Mouse (Mus musculus) MEL (cell line): ENCODE data around the gene Lrrc49. TPM values are rescaled to one million over a fixed set of nuclear protein-coding genes. Genes with fewer than 3 reads are reported as not detected.

Experiments used
- DNase-seq: peaks from one replicate; pipeline ENCODE4 v3.0.0; 2011; ENCODE audit warnings: low read depth, low spot score
- H3K27ac ChIP-seq: 2 replicates; pipeline ENCODE4 v1.5.1; 2012; ENCODE audit warnings: low read depth, mild to moderate bottlenecking, control low read depth, low read length, moderate library complexity; ENCODE audit not compliant: control insufficient read depth
- H3K27me3 ChIP-seq, 2 experiments: fragments of 150-350 bp in 1 of 2; sonication (generic) in 1 of 2; 2 replicates each; pipeline ENCODE4 v1.6.1; 2012; ENCODE audit warnings: low read length in 2 of 2, mild to moderate bottlenecking in 2 of 2, improper control_type of control experiment in 1 of 2, moderate library complexity in 1 of 2; ENCODE audit not compliant: insufficient read depth in 2 of 2, control insufficient read depth in 1 of 2
- H3K36me3 ChIP-seq, 2 experiments: 2 replicates each; pipeline ENCODE4 v1.6.1; 2012 to 2014; ENCODE audit warnings: low read length in 2 of 2, improper control_type of control experiment in 1 of 2, inconsistent platforms in 1 of 2, mild to moderate bottlenecking in 1 of 2; ENCODE audit not compliant: insufficient read depth in 2 of 2, control insufficient read depth in 1 of 2
- H3K4me1 ChIP-seq, 2 experiments: fragments of 150-350 bp in 1 of 2; sonication (generic) in 1 of 2; 2 replicates each; pipeline ENCODE4 v1.6.1; 2012; ENCODE audit warnings: low read length in 2 of 2, improper control_type of control experiment in 1 of 2, mild to moderate bottlenecking in 1 of 2; ENCODE audit not compliant: insufficient read depth in 2 of 2, control insufficient read depth in 1 of 2
- H3K4me3 ChIP-seq, 2 experiments: fragments of 150-350 bp in 1 of 2; sonication (generic) in 1 of 2; 2 replicates each; pipeline ENCODE4 v1.5.1; 2012; ENCODE audit warnings: low read depth in 2 of 2, low read length in 2 of 2, mild to moderate bottlenecking in 2 of 2, moderate library complexity in 2 of 2, control low read depth in 1 of 2, improper control_type of control experiment in 1 of 2; ENCODE audit not compliant: control insufficient read depth in 1 of 2, insufficient read depth in 1 of 2
- H3K79me2 ChIP-seq: 2 replicates; pipeline ENCODE4 v1.6.1; 2012; ENCODE audit warnings: mild to moderate bottlenecking, low read length, moderate library complexity; ENCODE audit not compliant: control insufficient read depth, poor library complexity, insufficient read depth
- H3K9ac ChIP-seq: 2 replicates; pipeline ENCODE4 v1.6.1; 2012; ENCODE audit warnings: low read depth, mild to moderate bottlenecking, control low read depth, low read length, moderate library complexity; ENCODE audit not compliant: control insufficient read depth, poor library complexity, severe bottlenecking
- H3K9me3 ChIP-seq: fragments of 150-350 bp; sonication (generic); replicated peaks from 2 replicates; pipeline ENCODE4 v1.6.1; 2012; ENCODE audit warnings: mild to moderate bottlenecking, low read length, improper control_type of control experiment, moderate library complexity; ENCODE audit not compliant: insufficient read depth
- BHLHE40 ChIP-seq: IDR thresholded peaks from 2 replicates; pipeline ENCODE4 v1.6.1; 2012; ENCODE audit warnings: low read depth, mild to moderate bottlenecking, inconsistent platforms, low read length, improper control_type of control experiment, borderline replicate concordance
- CHD1 ChIP-seq: IDR thresholded peaks from 2 replicates; pipeline ENCODE4 v1.6.1; 2012; ENCODE audit warnings: low read depth, mild to moderate bottlenecking, inconsistent platforms, low read length, improper control_type of control experiment
- CHD2 ChIP-seq: IDR thresholded peaks from 2 replicates; pipeline ENCODE4 v1.6.1; 2011; ENCODE audit warnings: low read length, improper control_type of control experiment
- ETS1 ChIP-seq: IDR thresholded peaks from 2 replicates; pipeline ENCODE4 v1.6.1; 2012; ENCODE audit warnings: low read depth, mild to moderate bottlenecking, inconsistent platforms, low read length, improper control_type of control experiment, moderate library complexity
- JUND ChIP-seq: IDR thresholded peaks from 2 replicates; pipeline ENCODE4 v1.6.1; 2011; ENCODE audit warnings: low read depth, mild to moderate bottlenecking, improper control_type of control experiment, low read length
- KAT2A ChIP-seq: conservative IDR thresholded peaks from 2 replicates; pipeline ENCODE4 v1.6.1; 2012; ENCODE audit warnings: low read depth, low read length, improper control_type of control experiment, inconsistent platforms
- MAZ ChIP-seq: IDR thresholded peaks from 2 replicates; pipeline ENCODE4 v1.6.1; 2012; ENCODE audit warnings: low read depth, mild to moderate bottlenecking, inconsistent platforms, low read length, improper control_type of control experiment
- MXI1 ChIP-seq: IDR thresholded peaks from 2 replicates; pipeline ENCODE4 v1.6.1; 2011; ENCODE audit warnings: mild to moderate bottlenecking, low read depth, low read length, improper control_type of control experiment
- MYC ChIP-seq: IDR thresholded peaks from 2 replicates; pipeline ENCODE4 v1.6.1; 2011; ENCODE audit warnings: low read depth, mild to moderate bottlenecking, low read length, improper control_type of control experiment, moderate library complexity
- NELFE ChIP-seq: IDR thresholded peaks from 2 replicates; pipeline ENCODE4 v1.6.1; 2011; ENCODE audit warnings: low read depth, low read length, improper control_type of control experiment
- NRF1 ChIP-seq: IDR thresholded peaks from 2 replicates; pipeline ENCODE4 v1.6.1; 2014; ENCODE audit warnings: low read depth, mild to moderate bottlenecking, inconsistent platforms, low read length, improper control_type of control experiment, moderate library complexity; ENCODE audit not compliant: poor library complexity, insufficient read depth, severe bottlenecking
- RCOR1 ChIP-seq: IDR thresholded peaks from 2 replicates; pipeline ENCODE4 v1.6.1; 2012; ENCODE audit warnings: low read depth, mild to moderate bottlenecking, inconsistent platforms, low read length, improper control_type of control experiment
- SMC3 ChIP-seq: IDR thresholded peaks from 2 replicates; pipeline ENCODE4 v1.6.1; 2011; ENCODE audit warnings: low read depth, low read length, improper control_type of control experiment
- TAL1 ChIP-seq: IDR thresholded peaks from 2 replicates; pipeline ENCODE4 v1.6.1; 2012; ENCODE audit warnings: mild to moderate bottlenecking, inconsistent platforms, low read length, moderate library complexity, mixed read lengths
- TBP ChIP-seq: IDR thresholded peaks from 2 replicates; pipeline ENCODE4 v1.8.0; 2011; ENCODE audit warnings: low read depth, low read length, improper control_type of control experiment
- UBTF ChIP-seq: IDR thresholded peaks from 2 replicates; pipeline ENCODE4 v1.6.1; 2012; ENCODE audit warnings: low read depth, mild to moderate bottlenecking, inconsistent platforms, low read length, improper control_type of control experiment, moderate library complexity, borderline replicate concordance; ENCODE audit not compliant: insufficient read depth
- USF1 ChIP-seq: IDR thresholded peaks from 2 replicates; pipeline ENCODE4 v1.6.1; 2014; ENCODE audit warnings: low read depth, mild to moderate bottlenecking, inconsistent platforms, low read length, improper control_type of control experiment, moderate library complexity
- ZC3H11A ChIP-seq: IDR thresholded peaks from 2 replicates; pipeline ENCODE4 v1.6.1; 2012; ENCODE audit warnings: low read depth, mild to moderate bottlenecking, inconsistent platforms, low read length, improper control_type of control experiment
- ZKSCAN1 ChIP-seq: IDR thresholded peaks from 2 replicates; pipeline ENCODE4 v1.6.1; 2012; ENCODE audit warnings: low read depth, mild to moderate bottlenecking, inconsistent platforms, low read length, improper control_type of control experiment, moderate library complexity
- polyA plus RNA-seq, 2 experiments: library from polyadenylated mRNA; stranded (reverse) in 1 of 2; unstranded in 1 of 2; fragments of >175 nt in 1 of 2; fragments of >200 nt in 1 of 2; gene quantifications; 2 replicates each; pipeline versions ENCODE4 v1.2.1 to v1.2.4; 2012; ENCODE audit warnings: low replicate concordance in 2 of 2, low read depth in 1 of 2; ENCODE audit not compliant: insufficient read length in 2 of 2, insufficient read depth in 1 of 2, missing spikeins in 1 of 2
- total RNA-seq: library from RNA; depleted of rRNA; stranded (reverse); fragments of 300-350 nt; gene quantifications from 2 replicates; pipeline ENCODE4 v1.2.3, GENCODE M21; 2012

The Lrrc49 gene
- total and polyA plus RNA-seq, 3 experiments: 2.7 to 5.5 TPM; not detected in 1

- no peak overlapping the region for H3K27ac ChIP-seq
- no peak overlapping the region for H3K4me3 ChIP-seq
- no peak for DNase-seq
- H3K9me3 ChIP-seq: no peaks in the 10 kb centered on the region
- no peaks in the 10 kb centered on the region for H3K4me1 ChIP-seq
- no peaks in the 10 kb centered on the region for H3K27me3 ChIP-seq
- no peaks in the 10 kb centered on the region for H3K36me3 ChIP-seq
- no peak overlapping the region for H3K9ac ChIP-seq
- TF ChIP-seq KAT2A: no peak
- no peak for TF ChIP-seq MAZ
- no peak for TF ChIP-seq CHD2
- no peak for TF ChIP-seq ZC3H11A
- TF ChIP-seq TAL1: no peak
- TF ChIP-seq USF1: no peak
- no peak for TF ChIP-seq ZKSCAN1
- no peak for TF ChIP-seq RCOR1
- TF ChIP-seq UBTF: no peak
- H3K79me2 ChIP-seq: no peaks in the 10 kb centered on the region
Observed at GRCm38 (mm10) chr9:60672568-60672967, 15.4 kb downstream of the Lrrc49 start.

DNA sequence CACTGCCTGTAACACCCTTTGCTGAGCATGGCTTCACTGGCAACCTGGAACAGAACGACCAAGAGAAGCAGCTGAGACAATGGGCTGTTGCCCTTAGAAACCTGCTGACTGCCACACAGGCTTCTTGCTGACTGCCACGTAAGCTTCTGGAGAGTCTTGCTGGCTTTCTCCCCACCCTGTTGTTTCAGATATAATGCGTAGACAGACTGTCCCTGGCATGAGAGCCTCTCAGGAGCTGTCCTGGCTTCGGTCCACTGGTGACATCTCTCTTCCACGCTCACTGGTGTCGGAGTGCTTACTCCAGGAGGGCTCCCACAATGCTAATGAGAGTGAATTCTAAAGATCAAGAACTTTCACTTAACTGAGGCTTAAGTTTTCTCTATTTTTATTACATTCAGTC lies 19.1 kb downstream of the Lrrc49 start:
- no peak overlapping the region for H3K27ac ChIP-seq
- no peaks in the 10 kb centered on the region for H3K79me2 ChIP-seq
- H3K9me3 ChIP-seq: no peaks in the 10 kb centered on the region
- no peaks in the 10 kb centered on the region for H3K4me1 ChIP-seq
- TF ChIP-seq NRF1 (no peak), MXI1 (no peak), BHLHE40 (no peak), ETS1 (no peak), ZKSCAN1 (no peak), JUND (no peak), CHD1 (no peak), TBP (no peak), RCOR1 (no peak), MYC (no peak), NELFE (no peak), SMC3 (no peak)
- no peak overlapping the region for H3K4me3 ChIP-seq
- H3K36me3 ChIP-seq: no peaks in the 10 kb centered on the region
- no peaks in the 10 kb centered on the region for H3K27me3 ChIP-seq
- no peak for DNase-seq
- no peak overlapping the region for H3K9ac ChIP-seq
